Mouse (Mus musculus) frontal cortex, postnatal 10 days (tissue): ENCODE data around the gene Poglut1.

Experiments used
- DNase-seq, 2 experiments: peaks; one replicate each; pipeline ENCODE4 v3.0.0; 2022; ENCODE audit warnings: low spot score in 2 of 2, mixed read lengths in 1 of 2

Poglut1 gene

DNA sequence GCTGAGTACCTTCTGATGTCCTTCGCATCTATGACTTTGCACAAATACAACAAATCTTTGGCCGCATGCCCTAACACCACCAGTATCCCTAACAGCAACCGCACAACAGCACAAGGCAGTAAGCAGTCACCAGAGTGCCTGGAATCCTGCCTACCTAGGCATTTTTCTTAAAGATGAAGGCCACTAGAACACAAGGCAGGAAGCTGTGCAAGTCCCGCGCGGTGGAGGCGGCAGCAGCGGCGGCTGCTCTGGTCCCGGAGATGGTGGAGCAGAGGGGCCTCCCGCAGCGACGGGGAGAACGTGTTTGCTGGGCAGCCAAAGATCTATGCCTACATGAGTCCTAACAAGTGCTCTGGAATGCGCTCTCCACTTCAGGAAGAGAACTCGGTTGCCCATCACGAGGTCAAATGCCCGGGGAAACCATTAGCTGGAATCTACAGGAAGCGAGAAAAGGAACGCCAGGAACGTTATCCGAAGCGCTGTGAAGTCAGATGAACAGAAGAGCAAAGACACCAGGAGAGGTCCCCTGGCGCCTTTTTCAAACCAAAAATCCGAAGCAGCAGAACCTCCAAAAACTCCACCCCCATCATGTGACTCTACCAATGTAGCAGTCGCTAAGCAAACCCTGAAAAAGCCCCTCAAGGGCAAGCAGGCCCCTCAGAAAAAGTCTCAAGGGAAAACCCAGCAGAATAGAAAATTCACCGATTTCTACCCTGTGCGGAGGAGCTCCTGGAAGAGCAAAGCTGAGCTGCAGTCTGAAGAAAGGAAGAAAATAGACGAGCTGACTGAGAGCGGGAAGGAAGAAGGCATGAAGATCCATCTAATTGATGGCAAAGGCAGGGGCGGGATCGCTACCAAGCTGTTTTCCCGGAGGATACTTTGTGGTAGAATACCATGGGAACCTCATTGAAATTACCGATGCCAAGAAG, 73.5 kb downstream of the Poglut1 start:
- DNase-seq, result no peak

DNA sequence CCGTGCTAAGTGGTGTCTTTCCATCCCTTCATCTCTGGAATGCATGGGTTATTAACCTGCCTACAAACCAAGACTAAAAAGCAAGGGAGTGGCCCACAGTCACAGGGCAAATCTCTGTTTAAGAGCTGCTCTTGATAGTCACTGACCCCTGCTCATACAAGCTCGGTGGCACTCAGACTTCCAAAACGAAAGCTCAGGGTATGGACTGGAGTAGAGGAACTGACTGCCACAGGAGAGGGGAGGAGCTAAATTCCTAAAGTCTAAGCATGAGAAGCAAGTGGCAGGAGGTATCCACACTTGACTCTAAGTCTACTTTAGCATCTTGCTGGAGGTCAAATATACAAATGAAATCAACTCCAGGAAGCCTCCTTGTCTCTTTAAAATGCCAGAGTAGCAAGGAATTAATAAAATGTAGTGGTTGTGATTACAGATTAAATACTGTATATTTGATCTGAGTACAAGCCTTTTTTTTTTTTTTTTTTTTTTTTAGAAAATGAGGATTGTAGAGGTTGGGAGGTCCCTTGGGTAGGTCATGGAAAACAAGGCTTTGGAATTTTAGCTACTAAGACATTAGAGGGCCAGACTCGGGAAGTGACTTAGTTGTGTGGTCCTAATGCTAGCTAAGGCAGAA, 74.3 kb downstream of the Poglut1 start:
- DNase-seq, result no peak
